Mouse (Mus musculus) skeletal muscle tissue, postnatal 0 days (tissue): Measurements from ENCODE around the gene Gm9803. TPM values are rescaled to one million over a fixed set of nuclear protein-coding genes. Genes with fewer than 3 reads are reported as not detected.

Source experiments
- polyA plus RNA-seq: library from polyadenylated mRNA; unstranded; fragments of >200 nt; fragmentation: Nextera tagmentation; extraction: Ambion mirVana; gene quantifications from 2 replicates; pipeline ENCODE4 v1.2.1, GENCODE M21; 2015

Gene Gm9803
- 22.1 and 26.8 TPM in 2 replicates for polyA plus RNA-seq

GRCm38 (mm10) chr10:43523931-43524330 is at the start of gene Gm9803:
Gene Gm9803 (plus strand): TSS chr10:43524084.

GRCm38 (mm10) chr10:43478751-43479435 is 45.0 kb upstream of the Gm9803 start, which contains the start of gene Bend3:
Gene Bend3 (plus strand): TSS chr10:43478831.

GRCm38 (mm10) chr10:43540442-43541152 is 16.7 kb downstream of the Gm9803 start, which contains the start of gene 1700021F05Rik:
Gene 1700021F05Rik (minus strand): TSS chr10:43540994.

Other genes with a start within 250 kb of the Gm9803 start
- gene Bend3, start 45.3 kb upstream of the Gm9803 start, polyA plus RNA-seq: 1.1 and 1.3 TPM in 2 replicates
- 94.1 and 103 TPM in 2 replicates for gene 1700021F05Rik, start 16.9 kb downstream of the Gm9803 start, polyA plus RNA-seq
- 43.3 and 46.6 TPM in 2 replicates for gene Cd24a, start 54.2 kb downstream of the Gm9803 start, polyA plus RNA-seq